In the genomic region with DNA sequence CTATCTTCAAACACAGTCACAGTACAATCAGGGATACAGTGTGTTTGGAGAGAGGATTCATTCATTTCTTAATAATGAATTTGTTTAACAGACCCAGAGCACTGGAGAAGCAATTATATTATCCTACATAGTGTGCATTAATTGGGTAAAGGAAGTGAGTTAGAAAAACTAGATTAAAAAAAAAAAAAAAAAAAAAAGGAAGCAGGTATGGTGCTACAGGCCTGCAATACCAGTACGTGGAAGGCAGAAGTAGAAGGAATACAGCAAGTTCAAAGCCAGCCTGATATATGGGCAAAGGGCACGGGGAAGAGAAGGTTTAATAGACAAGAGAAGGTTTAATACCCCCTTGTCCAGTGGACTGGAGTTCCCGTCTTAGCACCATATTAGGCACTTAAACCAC, we compare ENCODE assay signal across 2 mouse cellular contexts.
TF ChIP-seq lines count a peak whose summit lies in the region.

No protein-coding gene starts in this region.

TF ChIP-seq in CH12.LX, 34 proteins besides CTCF, POLR2A, EP300 and RAD21:
- TF ChIP-seq IRF4 (IDR thresholded peaks at IDR 0.05; ENCODE audit: low read depth, low read length) (no peak), USF2 (conservative IDR thresholded peaks at IDR 0.05; ENCODE audit: low read depth, low read length) (no peak), MAX (IDR thresholded peaks at IDR 0.05; ENCODE audit: low read length) (no peak), PAX5 (IDR thresholded peaks at IDR 0.05; ENCODE audit: low read length) (no peak), ZNF384 (IDR thresholded peaks at IDR 0.05; ENCODE audit: low read depth, low read length) (peak; percentile 75), ZC3H11A (IDR thresholded peaks at IDR 0.05; ENCODE audit: low read depth, low read length) (no peak)

TF ChIP-seq in MEL, 35 proteins besides CTCF, POLR2A, EP300 and RAD21:
- TF ChIP-seq TBP (IDR thresholded peaks at IDR 0.05; ENCODE audit: low read depth, low read length) = no peak
- TF ChIP-seq MAFK (IDR thresholded peaks at IDR 0.05; ENCODE audit: borderline replicate concordance, low read depth, low read length) = no peak
- TF ChIP-seq ZNF384 (IDR thresholded peaks at IDR 0.05; ENCODE audit: low read depth, low read length) = peak; percentile 91
- TF ChIP-seq JUND (IDR thresholded peaks at IDR 0.05; ENCODE audit: low read depth, low read length) = no peak
- TF ChIP-seq BHLHE40 (IDR thresholded peaks at IDR 0.05; ENCODE audit: borderline replicate concordance, low read depth, low read length) = no peak
TF ChIP-seq in MEL: peak in this region for 1.
